Mouse (Mus musculus): ENCODE data around the gene St8sia1.

- TF ChIP-seq TAL1 (IDR thresholded peaks at IDR 0.05; ENCODE audit: low read length) (no peak), GATA1 (IDR thresholded peaks at IDR 0.05; ENCODE audit: low read length) (no peak)
These were observed 25.5 kb downstream of the St8sia1 start for GRCm38 (mm10) chr6:142938549-142939345.
